Mouse (Mus musculus): ENCODE results near the gene Zfp53.

- TF ChIP-seq CTCF (IDR thresholded peaks at IDR 0.05; ENCODE audit: low read depth, low read length): no peak
- no peak for TF ChIP-seq POLR2A (IDR thresholded peaks at IDR 0.05; ENCODE audit: insufficient read depth, low read length)
Observed at GRCm38 (mm10) chr17:21463550-21463949, 25.2 kb upstream of the Zfp53 start.

Data from ES-Bruce4 (cell line).